Mouse (Mus musculus) cerebellum, adult 9-11 months (tissue): ENCODE measurements at regions not wholly inside any gene's neighbourhood (a gene's known extent, or its start where the extent isn't known, plus 50 kb on each side); places are given as distances from the start of the nearest gene placed in this dataset.

Source experiments
- DNase-seq: peaks from one replicate; pipeline ENCODE4 v3.0.0; 2022

GRCm38 (mm10) chr2:169447495-169448280 is 139.9 kb downstream of the Gm11011 start:
- DNase-seq = no peak

DNA sequence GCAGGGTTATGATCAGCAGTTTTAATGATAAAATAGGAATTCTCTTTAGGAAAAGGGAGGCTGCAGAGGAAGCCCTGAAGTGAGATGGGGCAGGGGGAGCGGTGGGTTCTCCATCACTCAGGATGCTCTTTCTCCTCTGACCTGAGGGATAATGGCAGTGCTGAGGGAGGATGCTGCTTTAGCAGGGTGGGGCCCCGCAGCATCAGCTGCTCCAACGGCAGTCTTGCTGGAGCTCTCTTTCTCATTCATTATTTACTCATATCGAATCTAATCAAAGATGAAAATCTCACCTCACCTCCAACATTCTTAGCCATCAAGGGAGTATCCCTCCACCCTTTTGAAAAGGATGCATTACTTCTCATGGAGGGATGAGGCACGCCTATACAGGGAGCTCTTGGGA is 141.7 kb downstream of the Gm11011 start:
- no peak for DNase-seq

- no peak for DNase-seq
Observed at GRCm38 (mm10) chr2:169445371-169445770, 142.2 kb downstream of the Gm11011 start.

GRCm38 (mm10) chr2:169443271-169443670 is 144.3 kb downstream of the Gm11011 start:
- DNase-seq = no peak

DNA sequence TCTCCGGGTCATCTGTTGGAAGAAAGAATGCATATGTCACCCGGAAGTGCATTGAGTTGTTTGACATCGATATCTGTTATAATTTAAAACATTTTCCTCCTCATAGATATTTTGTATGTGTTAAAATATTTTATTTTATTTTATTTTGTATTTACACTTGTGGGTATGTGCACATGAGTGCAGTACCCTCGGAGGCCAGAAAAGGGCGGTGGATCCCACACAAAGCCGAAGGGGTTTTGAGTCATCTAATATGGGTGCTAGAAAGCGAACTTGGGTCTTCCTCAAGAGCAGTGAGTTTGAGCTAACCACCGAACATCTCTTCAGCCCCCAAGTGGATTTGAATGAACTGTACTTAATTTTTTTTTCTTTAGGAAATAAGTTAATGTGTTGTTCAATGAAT is 156.0 kb downstream of the Gm11011 start:
- no peak for DNase-seq

DNA sequence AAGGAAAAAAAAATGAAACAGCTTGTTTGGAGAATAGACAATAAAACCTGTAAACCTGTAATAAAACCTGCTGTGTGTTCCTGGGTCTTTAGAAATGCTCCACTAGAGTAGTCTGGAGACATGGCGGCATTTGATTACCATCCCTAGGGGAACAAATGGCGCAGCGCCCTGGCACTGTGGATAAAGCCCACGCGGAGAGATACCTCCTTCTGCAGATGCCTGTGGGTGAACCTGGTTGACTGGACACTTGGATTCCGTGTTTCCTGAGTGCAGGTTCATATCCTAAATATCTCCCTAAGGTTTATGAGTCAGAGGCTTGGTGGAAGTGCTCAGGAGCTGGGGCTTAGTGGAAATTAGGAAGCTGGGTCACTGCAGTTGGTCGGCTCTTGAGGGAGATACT is 158.1 kb downstream of the Gm11011 start:
- no peak for DNase-seq

- DNase-seq = no peak
Observed at GRCm38 (mm10) chr2:169424166-169424920, 163.2 kb downstream of the Gm11011 start.

GRCm38 (mm10) chr2:169412361-169412760 is 175.2 kb downstream of the Gm11011 start:
- no peak for DNase-seq

GRCm38 (mm10) chr2:169410080-169410479 is 177.5 kb downstream of the Gm11011 start:
- no peak for DNase-seq

GRCm38 (mm10) chr2:169404908-169405690 is 182.4 kb downstream of the Gm11011 start:
- DNase-seq = no peak

GRCm38 (mm10) chr2:169397758-169398157 is 189.8 kb downstream of the Gm11011 start:
- no peak for DNase-seq

DNA sequence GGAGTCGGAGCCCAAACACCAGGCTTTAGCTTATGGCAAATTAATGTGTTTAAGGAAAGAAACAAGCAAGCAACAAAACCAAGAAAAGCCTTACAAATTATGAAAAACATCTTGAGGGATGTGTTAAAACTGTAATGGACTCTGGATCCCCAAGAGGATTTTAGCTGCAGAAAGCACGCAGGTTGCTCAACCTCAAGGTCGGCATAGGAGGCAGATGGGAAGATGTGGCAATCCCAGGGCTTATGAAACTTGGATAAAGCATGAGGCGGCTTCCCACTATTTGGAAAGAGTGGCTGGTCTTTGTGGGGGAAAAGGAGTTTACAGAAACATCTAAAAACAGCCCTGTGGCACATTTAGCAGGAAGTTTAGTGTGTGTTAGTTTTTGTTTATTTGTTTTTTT is 190.5 kb downstream of the Gm11011 start:
- no peak for DNase-seq

- no peak for DNase-seq
Observed at GRCm38 (mm10) chr2:169396294-169396693, 191.3 kb downstream of the Gm11011 start.

GRCm38 (mm10) chr2:169389611-169390010 is 197.9 kb downstream of the Gm11011 start:
- DNase-seq = no peak

GRCm38 (mm10) chr2:169388569-169388968 is 199.0 kb downstream of the Gm11011 start:
- DNase-seq = no peak

DNA sequence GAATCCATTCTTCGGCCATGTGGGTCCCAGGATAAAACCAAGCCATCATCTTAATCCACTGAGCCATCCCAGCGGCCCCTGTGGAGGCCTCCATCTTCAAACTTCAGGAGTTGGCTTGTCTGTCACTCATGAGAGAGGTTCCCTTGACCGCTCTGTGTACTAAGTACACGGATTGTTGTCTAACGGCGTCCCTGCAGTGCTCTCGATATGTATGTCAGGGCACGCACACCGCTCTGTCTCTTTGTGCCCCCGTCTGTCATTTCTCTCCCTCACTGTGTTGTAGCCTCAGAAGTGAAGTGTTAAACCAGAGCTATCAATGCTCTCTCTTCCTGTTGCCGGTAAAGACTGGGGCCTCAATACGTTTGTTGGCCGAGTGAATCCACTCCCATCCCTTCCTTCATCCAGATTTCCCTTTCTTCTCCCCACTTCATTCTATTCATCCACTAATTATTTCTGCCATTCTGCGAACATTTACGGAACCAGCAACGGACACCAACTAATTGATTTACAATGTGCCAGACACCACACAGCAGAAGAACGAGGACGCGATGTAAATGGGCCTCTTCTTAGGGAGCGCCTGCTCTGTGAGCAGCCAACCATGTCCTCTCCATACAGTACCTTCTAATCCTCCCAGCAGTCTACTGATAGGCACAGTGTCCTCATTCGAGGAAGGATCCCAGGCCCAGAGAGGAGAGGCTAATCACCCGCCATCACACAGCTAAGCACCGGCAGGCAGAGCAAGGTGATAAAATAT is 199.6 kb downstream of the Gm11011 start:
- no peak for DNase-seq

DNA sequence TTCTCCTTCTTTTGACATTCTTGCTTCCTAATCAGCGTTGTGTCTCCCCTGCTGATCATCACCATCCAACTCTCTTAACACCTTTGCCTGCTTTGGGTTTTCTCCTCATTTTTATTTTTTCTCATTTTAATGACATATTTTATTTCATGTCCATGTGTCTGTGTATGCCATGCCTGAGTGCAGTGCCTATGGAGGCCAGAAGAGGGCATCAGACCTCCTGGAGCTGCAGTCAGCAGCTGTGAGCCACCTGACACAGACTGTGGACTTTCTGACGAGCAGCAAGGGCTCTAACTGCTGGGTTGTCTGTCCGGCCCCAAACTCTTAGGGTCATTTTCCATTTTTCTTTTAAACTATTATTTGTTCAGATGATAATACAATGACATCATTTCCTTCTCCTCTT is 203.8 kb downstream of the Gm11011 start:
- DNase-seq = no peak

DNA sequence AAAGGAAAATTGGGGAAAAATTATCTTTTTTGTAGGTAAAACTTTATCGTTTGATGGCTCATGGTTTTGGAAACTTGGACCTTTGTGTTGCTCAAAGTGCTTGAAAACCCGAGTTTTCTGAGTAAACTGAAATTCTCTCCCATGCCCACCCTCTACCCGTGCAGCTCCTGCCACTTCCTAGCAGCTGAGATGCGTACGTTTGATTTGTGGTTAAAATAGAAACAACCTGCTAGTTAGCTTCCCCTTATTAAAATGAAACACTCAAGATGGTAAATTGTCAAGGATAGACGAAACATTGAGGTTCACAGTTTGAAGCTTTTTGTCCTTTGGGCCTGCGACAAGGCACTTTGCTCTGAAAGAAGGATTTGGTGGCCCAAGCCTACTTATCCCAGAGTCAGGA is 214.5 kb downstream of the Gm11011 start:
- DNase-seq = no peak

DNA sequence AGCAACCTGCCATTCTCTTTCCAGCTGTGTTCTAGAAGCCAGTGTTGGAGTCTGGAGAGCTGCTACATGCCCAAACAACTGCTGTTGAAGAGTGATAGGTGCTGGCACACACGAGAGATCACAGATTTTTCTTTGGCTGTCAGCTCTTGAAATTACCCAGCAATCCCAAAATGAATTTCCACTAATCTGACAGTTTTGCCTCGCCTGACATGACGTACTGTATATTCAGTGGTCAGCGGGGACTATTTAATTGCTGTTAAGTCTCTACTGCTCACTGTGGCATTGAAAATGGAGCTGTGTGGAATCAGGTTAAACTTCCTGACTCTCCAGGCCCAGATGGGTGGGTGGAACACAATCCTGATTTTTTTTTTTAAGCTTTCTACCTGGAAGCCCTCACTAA is 222.5 kb downstream of the Gm11011 start:
- DNase-seq = no peak

DNA sequence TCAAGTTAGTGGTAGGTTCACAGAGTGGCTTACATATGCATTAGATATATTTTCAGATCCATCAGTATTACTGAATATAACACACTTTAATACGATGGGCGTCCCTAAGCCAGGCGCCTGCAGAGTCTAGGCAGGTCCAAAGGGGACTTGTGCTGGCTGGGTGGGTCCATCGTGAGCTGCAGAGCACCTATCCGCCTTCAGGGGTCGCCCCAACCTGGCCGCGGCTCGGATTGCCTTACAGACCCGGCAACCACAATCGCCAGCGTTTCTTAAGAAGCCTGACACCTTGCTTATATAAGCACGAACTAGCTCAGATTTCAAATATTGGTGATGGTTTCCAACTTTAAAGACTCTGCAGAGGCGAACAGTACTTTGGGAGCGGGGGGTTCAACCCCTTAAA is 227.3 kb downstream of the Gm11011 start:
- DNase-seq = no peak

DNA sequence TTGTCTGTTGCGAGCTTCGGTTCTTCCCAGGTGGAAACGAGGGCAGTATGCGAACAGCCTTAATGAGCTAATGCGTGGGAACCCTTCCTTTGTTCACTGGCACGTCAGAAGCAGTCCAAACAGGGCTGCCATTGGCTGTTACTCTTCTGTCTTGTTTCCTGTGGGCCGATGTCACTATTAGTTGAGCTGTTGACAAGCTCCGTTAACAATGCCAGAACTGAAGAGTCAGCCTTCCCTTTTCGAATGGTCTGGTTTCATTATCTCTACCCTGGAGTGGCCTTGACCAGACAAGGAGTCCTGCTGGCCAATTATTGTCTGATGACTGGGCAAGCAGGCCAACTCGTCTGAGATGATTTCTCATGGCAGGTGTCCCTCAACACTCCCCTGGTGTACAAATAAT is 230.1 kb downstream of the Gm11011 start:
- no peak for DNase-seq

GRCm38 (mm10) chr2:169351547-169351946 is 236.0 kb downstream of the Gm11011 start:
- DNase-seq = no peak

GRCm38 (mm10) chr2:169346107-169346506 is 241.4 kb downstream of the Gm11011 start:
- no peak for DNase-seq
